Mouse (Mus musculus): ENCODE results near the gene Akap14. TPM values are rescaled to one million over a fixed set of nuclear protein-coding genes. Genes with fewer than 3 reads are reported as not detected.
"Not testable (repeated sequence)": the region's sequence is repeated elsewhere in the genome, so short reads cannot be mapped to it uniquely, and the experiment has no call there.

Gene Akap14
- polyA plus RNA-seq, 1 experiment: not detected

DNA sequence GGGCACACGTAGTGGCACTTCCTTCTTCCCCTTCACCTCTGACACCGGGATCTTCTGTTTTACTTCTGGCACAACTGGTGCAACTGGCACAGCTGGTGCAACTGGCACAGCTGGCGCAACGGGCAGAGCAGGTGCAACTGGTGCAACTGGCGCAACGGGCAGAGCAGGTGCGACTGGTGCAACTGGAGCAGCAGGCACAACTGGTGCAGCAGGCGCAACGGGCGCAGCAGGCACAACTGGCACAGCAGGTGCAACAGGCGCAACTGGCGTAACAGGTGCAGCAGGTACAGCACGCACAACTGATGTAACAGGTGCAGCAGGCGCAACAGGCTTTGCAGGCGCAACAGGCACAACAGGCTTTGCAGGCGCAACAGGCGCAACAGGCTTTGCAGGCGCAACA lies 5.5 kb downstream of the Akap14 start:
- TF ChIP-seq CTCF (IDR thresholded peaks at IDR 0.05; ENCODE audit: control insufficient read depth, insufficient read depth, low read length) (no peak), POLR2A (IDR thresholded peaks at IDR 0.05; ENCODE audit: borderline replicate concordance, control insufficient read depth, low read depth, low read length) (no peak)

DNA sequence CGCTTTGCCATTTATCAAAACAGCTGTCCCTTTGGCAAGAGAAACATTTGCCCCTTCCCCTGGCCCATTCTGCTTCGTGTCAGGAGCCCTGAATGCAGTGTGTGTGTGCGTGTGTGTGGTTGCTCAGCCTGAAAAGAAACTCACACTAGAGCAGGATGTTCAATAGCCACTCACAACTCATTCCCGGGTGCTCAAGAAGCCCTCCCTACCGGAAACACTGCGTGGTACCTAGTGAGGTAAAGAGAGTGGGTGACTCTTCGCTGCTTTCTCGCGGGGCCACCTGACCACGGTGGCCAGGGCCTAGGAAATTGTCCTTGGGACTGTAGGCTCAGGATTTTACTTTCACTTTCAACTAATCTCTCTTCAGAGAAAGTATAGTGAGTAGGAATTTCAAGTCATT lies 7.5 kb downstream of the Akap14 start:
- WGBS: 37% methylated on average over 10 of the region's 10 CpGs
- Histone ChIP-seq H3K27ac (ENCODE audit: control insufficient read depth, insufficient read depth, low read depth, low read length, poor library complexity) (no peak overlapping the region), H3K4me1 (ENCODE audit: control insufficient read depth, insufficient read depth, low read length) (no peaks in the 10 kb centered on the region), H3K4me3 (replicated peaks; ENCODE audit: control insufficient read depth, low read depth, low read length) (no peak overlapping the region)
- TF ChIP-seq CTCF (IDR thresholded peaks at IDR 0.05; ENCODE audit: control insufficient read depth, insufficient read depth, low read length) (no peak), POLR2A (IDR thresholded peaks at IDR 0.05; ENCODE audit: borderline replicate concordance, control insufficient read depth, low read depth, low read length) (no peak)

More for the DNA sequence above, 5.5 kb downstream of the Akap14 start:
- H3K4me1 ChIP-seq (ENCODE audit: control insufficient read depth, insufficient read depth, low read length): no peaks in the 10 kb centered on the region
- H3K4me3 ChIP-seq (replicated peaks; ENCODE audit: control insufficient read depth, low read depth, low read length): no peak overlapping the region
- no peak overlapping the region for H3K27ac ChIP-seq (ENCODE audit: control insufficient read depth, insufficient read depth, low read depth, low read length, poor library complexity)
- 82% methylated on average over 18 of the region's 18 CpGs for WGBS

DNA sequence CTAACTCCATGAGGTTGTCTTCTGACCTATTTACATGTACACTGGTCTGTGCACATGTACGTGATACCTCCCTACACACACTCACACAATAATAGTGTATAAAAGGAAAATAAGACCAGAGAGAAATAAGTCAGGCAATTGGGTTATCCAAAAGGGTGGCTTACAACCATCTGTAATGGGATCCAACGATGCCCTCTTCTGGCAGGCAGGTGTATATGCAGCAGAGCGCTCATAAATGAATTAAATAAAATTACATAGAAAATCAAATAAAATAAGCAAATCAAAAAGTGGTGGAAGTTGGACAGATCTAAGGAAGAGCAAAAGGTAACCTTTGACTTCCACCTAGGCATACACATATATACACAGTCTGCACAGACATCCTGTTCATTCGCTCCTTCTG lies 10.8 kb downstream of the Akap14 start:
- no peak overlapping the region for H3K4me3 ChIP-seq (replicated peaks; ENCODE audit: control insufficient read depth, low read depth, low read length)
- TF ChIP-seq POLR2A (IDR thresholded peaks at IDR 0.05; ENCODE audit: borderline replicate concordance, control insufficient read depth, low read depth, low read length): no peak
- no peak for TF ChIP-seq CTCF (IDR thresholded peaks at IDR 0.05; ENCODE audit: control insufficient read depth, insufficient read depth, low read length)
- WGBS: 58% methylated on average over 4 of the region's 4 CpGs
- H3K27ac ChIP-seq (ENCODE audit: control insufficient read depth, insufficient read depth, low read depth, low read length, poor library complexity): no peak overlapping the region
- no peaks in the 10 kb centered on the region for H3K4me1 ChIP-seq (ENCODE audit: control insufficient read depth, insufficient read depth, low read length)

DNA sequence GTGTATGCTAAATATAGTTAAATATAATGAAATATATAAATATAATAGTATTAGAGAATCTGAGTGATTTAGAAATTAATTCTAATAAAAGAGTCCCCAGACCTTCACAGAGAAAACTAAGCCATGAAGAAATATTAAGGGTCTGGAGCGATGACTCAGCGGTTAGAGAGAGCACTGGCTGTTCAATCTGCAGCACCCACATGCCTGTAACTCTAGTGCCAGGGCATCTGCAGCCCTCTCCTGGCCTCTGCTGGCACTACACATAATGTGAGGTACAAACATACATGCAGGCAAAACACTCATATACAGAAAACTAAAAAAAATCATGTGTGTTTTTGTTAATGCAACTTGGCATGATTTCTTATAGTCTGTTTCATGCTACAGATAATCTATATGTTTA lies 23.7 kb downstream of the Akap14 start:
- Histone ChIP-seq H3K4me1 (ENCODE audit: control insufficient read depth, insufficient read depth, low read length) (no peaks in the 10 kb centered on the region), H3K4me3 (replicated peaks; ENCODE audit: control insufficient read depth, low read depth, low read length) (no peak overlapping the region), H3K27ac (ENCODE audit: control insufficient read depth, insufficient read depth, low read depth, low read length, poor library complexity) (no peak overlapping the region)
- WGBS: 76% methylated on average over 2 of the region's 2 CpGs
- TF ChIP-seq CTCF (IDR thresholded peaks at IDR 0.05; ENCODE audit: control insufficient read depth, insufficient read depth, low read length) (0 out of 2 replicates have a peak, but pooled peaks have one; percentile 29), POLR2A (IDR thresholded peaks at IDR 0.05; ENCODE audit: borderline replicate concordance, control insufficient read depth, low read depth, low read length) (no peak)

DNA sequence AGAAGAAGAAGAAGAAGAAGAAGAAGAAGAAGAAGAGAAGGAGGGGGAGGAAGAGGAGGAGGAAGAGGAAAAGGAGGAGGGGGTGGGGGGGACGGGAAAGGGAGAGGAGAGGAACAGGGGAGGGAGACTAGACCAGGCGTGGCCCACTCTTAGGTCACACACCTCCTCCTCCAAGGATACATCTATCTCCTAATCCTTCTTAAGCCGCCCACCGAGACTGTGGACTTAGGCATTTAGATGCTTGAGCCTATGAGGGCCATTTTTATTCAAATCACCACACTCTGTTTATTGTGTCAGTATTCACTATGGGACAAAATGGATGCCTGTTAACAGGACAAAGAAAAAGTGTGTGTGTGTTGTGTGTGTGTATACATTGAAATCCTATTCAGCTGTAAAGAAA lies 24.1 kb downstream of the Akap14 start:
- H3K4me3 ChIP-seq (replicated peaks; ENCODE audit: control insufficient read depth, low read depth, low read length): not testable (repeated sequence)
- 52% methylated on average over 2 of the region's 4 CpGs for WGBS

DNA sequence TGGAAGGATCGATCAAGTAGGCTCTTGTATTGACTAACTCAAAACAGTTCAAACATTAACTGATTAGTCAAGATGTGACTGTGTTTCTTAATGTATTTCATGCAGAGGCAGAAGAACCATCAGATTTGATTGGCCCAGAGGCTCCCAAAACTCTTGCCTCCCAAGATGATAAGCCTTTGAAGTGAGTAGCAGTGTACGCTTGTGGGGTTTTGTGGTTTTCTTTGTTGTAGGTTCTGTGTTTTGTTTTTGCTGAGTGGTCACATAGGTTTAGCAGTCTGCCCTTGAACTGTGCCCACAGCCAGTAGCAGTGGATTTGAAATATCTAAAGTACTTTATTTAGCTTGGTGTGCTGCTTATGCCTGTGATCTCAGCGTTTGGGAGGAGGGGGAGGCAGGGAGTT lies 26.9 kb downstream of the Akap14 start:
- H3K27ac ChIP-seq (ENCODE audit: control insufficient read depth, insufficient read depth, low read depth, low read length, poor library complexity): no peak overlapping the region
- TF ChIP-seq CTCF (IDR thresholded peaks at IDR 0.05; ENCODE audit: control insufficient read depth, insufficient read depth, low read length): no peak
- no peak for TF ChIP-seq POLR2A (IDR thresholded peaks at IDR 0.05; ENCODE audit: borderline replicate concordance, control insufficient read depth, low read depth, low read length)
- 78% methylated on average over 3 of the region's 3 CpGs for WGBS
- H3K4me1 ChIP-seq (ENCODE audit: control insufficient read depth, insufficient read depth, low read length): no peaks in the 10 kb centered on the region
- no peak overlapping the region for H3K4me3 ChIP-seq (replicated peaks; ENCODE audit: control insufficient read depth, low read depth, low read length)

More for the DNA sequence above, 24.1 kb downstream of the Akap14 start:
- H3K27ac ChIP-seq (ENCODE audit: control insufficient read depth, insufficient read depth, low read depth, low read length, poor library complexity); H3K4me1 ChIP-seq (ENCODE audit: control insufficient read depth, insufficient read depth, low read length): not testable (repeated sequence)

DNA sequence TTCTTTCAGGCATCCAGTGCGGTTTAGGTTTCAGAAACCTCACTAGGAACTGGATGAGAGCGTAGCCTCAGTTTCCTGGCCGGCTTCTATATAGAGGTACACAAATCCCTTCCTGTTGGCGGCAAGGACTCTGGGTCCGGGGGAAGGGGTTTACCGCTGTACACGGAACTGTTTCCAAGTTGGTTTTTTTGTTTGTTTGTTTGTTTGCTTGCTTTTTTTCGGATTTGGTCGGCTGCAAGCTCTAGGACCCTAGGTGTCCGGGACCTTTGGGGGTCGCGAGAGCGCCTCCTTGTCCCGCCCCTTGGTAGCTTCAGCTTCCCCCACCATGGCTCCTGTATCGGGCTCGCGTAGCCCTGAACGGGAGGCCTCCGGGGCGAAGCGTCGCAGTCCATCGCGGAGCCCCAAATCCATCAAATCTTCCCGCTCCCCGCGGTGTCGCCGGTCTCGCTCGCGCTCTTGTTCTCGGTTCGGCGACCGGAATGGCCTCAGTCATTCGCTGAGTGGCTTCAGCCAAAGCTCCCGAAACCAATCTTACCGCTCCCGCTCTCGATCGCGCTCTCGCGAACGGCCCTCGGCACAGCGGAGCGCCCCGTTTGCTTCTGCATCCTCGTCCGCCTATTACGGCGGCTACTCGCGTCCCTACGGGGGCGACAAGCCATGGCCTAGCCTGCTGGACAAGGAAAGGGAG lies 41.8 kb downstream of the Akap14 start, which contains the start of gene Nkap:
Nkap (plus strand) TSS at position 125 of the 688 bp plus-strand sequence.
- H3K27ac ChIP-seq (ENCODE audit: control insufficient read depth, insufficient read depth, low read depth, low read length, poor library complexity): peak within 1 kb of the TSS; percentile 88
- H3K4me3 ChIP-seq (replicated peaks; ENCODE audit: control insufficient read depth, low read depth, low read length): peak within 1 kb of the TSS; percentile 75
- peak; percentile 25; the same call in 1 of the 2 replicates for TF ChIP-seq POLR2A (IDR thresholded peaks at IDR 0.05; ENCODE audit: borderline replicate concordance, control insufficient read depth, low read depth, low read length)
- TF ChIP-seq CTCF (IDR thresholded peaks at IDR 0.05; ENCODE audit: control insufficient read depth, insufficient read depth, low read length): no peak
- WGBS: 17% methylated on average over 57 of the region's 58 CpGs
- H3K4me1 ChIP-seq (ENCODE audit: control insufficient read depth, insufficient read depth, low read length): no peaks in the 10 kb centered on the region

DNA sequence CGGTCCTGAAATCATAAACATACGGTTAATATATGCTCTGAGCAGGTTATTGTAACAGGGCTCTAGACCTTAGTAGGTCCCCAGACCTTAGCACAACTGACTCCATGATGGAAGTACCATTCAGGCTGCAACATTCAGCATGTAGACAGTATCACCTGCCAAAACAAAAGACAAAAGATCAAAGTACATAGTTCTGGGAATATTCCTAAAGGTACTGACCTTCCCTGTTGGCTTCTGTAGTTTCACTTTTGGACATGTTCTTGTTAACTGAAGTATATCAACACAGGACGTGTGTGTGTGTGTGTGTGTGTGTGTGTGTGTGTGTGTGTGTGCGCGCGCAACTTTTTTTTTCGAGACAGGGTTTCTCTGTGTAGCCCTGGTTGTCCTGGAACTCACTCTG lies 43.1 kb downstream of the Akap14 start:
- Histone ChIP-seq H3K27ac (ENCODE audit: control insufficient read depth, insufficient read depth, low read depth, low read length, poor library complexity) (no peak overlapping the region), H3K4me1 (ENCODE audit: control insufficient read depth, insufficient read depth, low read length) (no peaks in the 10 kb centered on the region), H3K4me3 (replicated peaks; ENCODE audit: control insufficient read depth, low read depth, low read length) (no peak overlapping the region)
- TF ChIP-seq POLR2A (IDR thresholded peaks at IDR 0.05; ENCODE audit: borderline replicate concordance, control insufficient read depth, low read depth, low read length) (no peak), CTCF (IDR thresholded peaks at IDR 0.05; ENCODE audit: control insufficient read depth, insufficient read depth, low read length) (no peak)
- WGBS: 97% methylated on average over 7 of the region's 7 CpGs

DNA sequence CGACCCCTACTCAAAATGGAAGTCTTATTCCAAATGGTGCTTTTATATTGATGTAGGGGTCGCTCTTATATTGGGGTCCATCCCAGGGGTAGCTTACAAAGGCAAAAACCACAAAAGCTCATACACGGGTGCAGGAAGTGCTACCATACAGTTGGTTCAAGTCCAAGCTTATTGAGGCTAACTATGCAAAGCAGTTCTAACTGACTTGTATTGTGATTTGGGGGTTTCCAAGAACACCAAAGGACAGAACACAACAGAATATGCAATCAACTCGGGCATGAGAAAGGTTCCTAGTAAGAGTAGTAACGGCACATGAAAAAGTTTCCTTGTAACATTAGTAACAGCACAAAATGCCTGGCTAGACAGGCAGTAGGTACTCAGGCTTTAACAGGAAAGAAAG lies 48.4 kb downstream of the Akap14 start:
- TF ChIP-seq CTCF (IDR thresholded peaks at IDR 0.05; ENCODE audit: control insufficient read depth, insufficient read depth, low read length) (no peak), POLR2A (IDR thresholded peaks at IDR 0.05; ENCODE audit: borderline replicate concordance, control insufficient read depth, low read depth, low read length) (no peak)
- H3K27ac ChIP-seq (ENCODE audit: control insufficient read depth, insufficient read depth, low read depth, low read length, poor library complexity): no peak overlapping the region
- 57% methylated on average over 5 of the region's 5 CpGs for WGBS

More for the DNA sequence above, 48.4 kb downstream of the Akap14 start:
- Histone ChIP-seq H3K4me1 (ENCODE audit: control insufficient read depth, insufficient read depth, low read length) (peaks cover 3% of the 10 kb centered on the region; the same call in 1 of the 2 replicates), H3K4me3 (replicated peaks; ENCODE audit: control insufficient read depth, low read depth, low read length) (no peak overlapping the region)
